Mouse (Mus musculus) MEL (cell line): ENCODE results near the gene Tjp2.
"Not testable (repeated sequence)": the region's sequence is repeated elsewhere in the genome, so short reads cannot be mapped to it uniquely, and the experiment has no call there.

ENCODE experiments used
- MAFK ChIP-seq: IDR thresholded peaks from 2 replicates; pipeline ENCODE4 v1.6.1; 2011; ENCODE audit warnings: low read depth, mild to moderate bottlenecking, low read length, improper control_type of control experiment, borderline replicate concordance
- MAX ChIP-seq: IDR thresholded peaks from 2 replicates; pipeline ENCODE4 v1.6.1; 2011; ENCODE audit warnings: low read length, improper control_type of control experiment
- POLR2A ChIP-seq, 2 experiments: IDR thresholded peaks; 2 replicates each; pipeline ENCODE4 v1.6.1; 2011 to 2012; ENCODE audit warnings: low read length in 2 of 2, mild to moderate bottlenecking in 2 of 2, control low read depth in 1 of 2, improper control_type of control experiment in 1 of 2, low read depth in 1 of 2, moderate library complexity in 1 of 2; ENCODE audit not compliant: control insufficient read depth in 1 of 2, insufficient read depth in 1 of 2, poor library complexity in 1 of 2
- TAL1 ChIP-seq: IDR thresholded peaks from 2 replicates; pipeline ENCODE4 v1.6.1; 2012; ENCODE audit warnings: mild to moderate bottlenecking, inconsistent platforms, low read length, moderate library complexity, mixed read lengths
- TCF12 ChIP-seq: IDR thresholded peaks from 2 replicates; pipeline ENCODE4 v1.6.1; 2014; ENCODE audit warnings: low read depth, mild to moderate bottlenecking, inconsistent platforms, low read length, improper control_type of control experiment, moderate library complexity
- USF2 ChIP-seq, 2 experiments: IDR thresholded peaks; 2 replicates each; pipeline ENCODE4 v1.6.1; 2011 to 2012; ENCODE audit warnings: improper control_type of control experiment in 2 of 2, low read length in 2 of 2, borderline replicate concordance in 1 of 2, inconsistent platforms in 1 of 2, low read depth in 1 of 2, mild to moderate bottlenecking in 1 of 2; ENCODE audit not compliant: insufficient read depth in 1 of 2
- ZKSCAN1 ChIP-seq: IDR thresholded peaks from 2 replicates; pipeline ENCODE4 v1.6.1; 2012; ENCODE audit warnings: low read depth, mild to moderate bottlenecking, inconsistent platforms, low read length, improper control_type of control experiment, moderate library complexity

DNA sequence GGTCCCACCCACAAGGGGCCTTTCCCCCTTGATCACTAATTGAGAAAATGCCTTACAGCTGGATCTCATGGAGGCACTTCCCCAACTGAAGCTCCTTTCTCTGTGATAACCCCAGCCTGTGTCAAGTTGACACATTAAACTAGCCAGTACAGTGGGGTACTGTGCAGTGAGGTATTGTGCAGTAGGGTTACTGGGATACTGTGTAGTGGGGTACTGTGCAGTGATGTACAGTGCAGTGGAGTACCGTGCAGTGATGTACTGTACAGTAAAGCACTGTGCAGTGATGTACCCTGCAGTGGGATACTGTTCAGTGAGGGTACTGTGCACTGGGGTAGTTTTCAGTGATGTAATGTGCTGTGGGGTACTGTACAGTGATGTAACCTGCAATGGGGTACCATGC is 7.5 kb upstream of the Tjp2 start:
- not testable (repeated sequence) for TF ChIP-seq TCF12; MAFK; POLR2A (IDR thresholded peaks at IDR 0.05; ENCODE audit: control insufficient read depth in 1 of 2, insufficient read depth in 1 of 2, low read depth in 1 of 2, low read length in 2 of 2, poor library complexity in 1 of 2); MAX; USF2 (IDR thresholded peaks at IDR 0.05; ENCODE audit: borderline replicate concordance in 1 of 2, insufficient read depth in 1 of 2, low read depth in 1 of 2, low read length in 2 of 2); ZKSCAN1; TAL1
